Mouse (Mus musculus) G1E (cell line): ENCODE measurements around the gene Vinac1. TPM values are rescaled to one million over a fixed set of nuclear protein-coding genes. Genes with fewer than 3 reads are reported as not detected.

Experiments
- ATAC-seq: 2 replicates; pipeline ENCODE4 v1.8.0; 2016; ENCODE audit warnings: mild to moderate bottlenecking; ENCODE audit not compliant: insufficient number of reproducible peaks, poor library complexity, low FRiP score, severe bottlenecking; ENCODE audit errors: extremely low read depth
- DNase-seq: peaks from one replicate; pipeline ENCODE4 v3.0.0; 2012; ENCODE audit warnings: low spot score
- H3K27me3 ChIP-seq: 2 replicates; pipeline ENCODE4 v1.6.1; 2012; ENCODE audit warnings: mild to moderate bottlenecking, low read length, inconsistent platforms; ENCODE audit not compliant: insufficient read depth
- H3K36me3 ChIP-seq: replicated peaks from 2 replicates; pipeline ENCODE3; 2012; ENCODE audit warnings: mild to moderate bottlenecking, inconsistent platforms
- H3K4me1 ChIP-seq: 2 replicates; pipeline ENCODE4 v1.6.1; 2012; ENCODE audit warnings: low read depth, low read length, inconsistent platforms, mixed read lengths; ENCODE audit not compliant: insufficient read depth
- H3K4me3 ChIP-seq: 2 replicates; pipeline ENCODE4 v1.5.1; 2012; ENCODE audit warnings: low read depth, mild to moderate bottlenecking, inconsistent platforms, low read length, moderate library complexity, mixed read lengths
- H3K9me3 ChIP-seq: replicated peaks from 2 replicates; pipeline ENCODE4 v1.6.1; 2012; ENCODE audit warnings: inconsistent platforms
- CTCF ChIP-seq: IDR thresholded peaks from 2 replicates; pipeline ENCODE4 v1.5.1; 2012; ENCODE audit warnings: low read depth, low read length, inconsistent platforms, mixed read lengths
- GATA1 ChIP-seq: IDR thresholded peaks from 2 replicates; pipeline ENCODE4 v1.6.1; 2012; ENCODE audit warnings: borderline replicate concordance, low read length, inconsistent platforms, mixed read lengths
- GATA2 ChIP-seq: IDR thresholded peaks from 2 replicates; pipeline ENCODE4 v1.6.1; 2012; ENCODE audit warnings: low read depth, low read length, inconsistent platforms, borderline replicate concordance
- POLR2AphosphoS5 ChIP-seq: IDR thresholded peaks from 2 replicates; pipeline ENCODE4 v1.6.1; 2012; ENCODE audit warnings: low read depth, low read length, inconsistent platforms; ENCODE audit not compliant: insufficient replicate concordance
- TAL1 ChIP-seq: conservative IDR thresholded peaks from 2 replicates; pipeline ENCODE4 v1.6.1; 2012; ENCODE audit warnings: low read depth, low read length, inconsistent platforms, mixed read lengths
- polyA plus RNA-seq: library from polyadenylated mRNA; stranded (reverse); fragments of >175 nt; gene quantifications from 2 replicates; pipeline ENCODE4 v1.2.3, GENCODE M21; 2012
- total RNA-seq, 2 experiments: library from RNA; stranded (forward) in 1 of 2; stranded (reverse) in 1 of 2; fragments of 200-1000 nt in 1 of 2; fragments of >200 nt in 1 of 2; fragmentation: Nextera tagmentation in 1 of 2; gene quantifications; 2 replicates each; pipeline ENCODE4 v1.2.3; 2014 to 2017

The Vinac1 gene
- total RNA-seq (2014; fragmentation: Nextera tagmentation) (not detected in 2 replicates), total RNA-seq (2017) (0.06 and 0.11 TPM in 2 replicates), polyA plus RNA-seq (not detected in 2 replicates)

DNA sequence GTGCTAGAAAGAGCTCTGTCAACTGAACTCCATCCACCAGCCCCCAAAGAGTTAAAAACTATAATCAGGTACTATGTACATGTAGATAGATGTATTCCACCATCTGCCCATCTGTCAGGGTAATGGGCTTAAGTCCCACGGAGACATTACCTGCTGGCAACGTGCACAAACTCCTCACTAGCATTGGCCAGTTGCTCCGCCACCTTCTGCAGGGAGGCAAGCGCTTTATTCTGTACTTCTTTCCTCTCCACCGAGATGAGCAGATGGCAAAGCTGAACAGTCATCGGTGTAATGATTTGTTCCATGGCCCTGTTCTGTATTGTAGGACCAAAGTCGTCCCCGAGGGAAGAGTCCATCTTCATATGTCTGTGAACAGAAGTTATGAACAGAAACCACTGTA, at the start of gene Vinac1:
TSS of gene Vinac1 (minus strand) at position 362 of the 400 bp plus-strand sequence.
- TF ChIP-seq GATA1 (no peak), GATA2 (no peak), POLR2AphosphoS5 (no peak), TAL1 (no peak), CTCF (no peak)
- no peak within 1 kb of the TSS for H3K4me3 ChIP-seq
- no peaks in the 10 kb centered on the region for H3K36me3 ChIP-seq
- no peaks in the 10 kb centered on the region for H3K4me1 ChIP-seq
- H3K9me3 ChIP-seq: no peaks in the 10 kb centered on the region
- H3K27me3 ChIP-seq: peaks cover 6% of the 10 kb centered on the region
- DNase-seq (no peak), ATAC-seq (no peak)

DNA sequence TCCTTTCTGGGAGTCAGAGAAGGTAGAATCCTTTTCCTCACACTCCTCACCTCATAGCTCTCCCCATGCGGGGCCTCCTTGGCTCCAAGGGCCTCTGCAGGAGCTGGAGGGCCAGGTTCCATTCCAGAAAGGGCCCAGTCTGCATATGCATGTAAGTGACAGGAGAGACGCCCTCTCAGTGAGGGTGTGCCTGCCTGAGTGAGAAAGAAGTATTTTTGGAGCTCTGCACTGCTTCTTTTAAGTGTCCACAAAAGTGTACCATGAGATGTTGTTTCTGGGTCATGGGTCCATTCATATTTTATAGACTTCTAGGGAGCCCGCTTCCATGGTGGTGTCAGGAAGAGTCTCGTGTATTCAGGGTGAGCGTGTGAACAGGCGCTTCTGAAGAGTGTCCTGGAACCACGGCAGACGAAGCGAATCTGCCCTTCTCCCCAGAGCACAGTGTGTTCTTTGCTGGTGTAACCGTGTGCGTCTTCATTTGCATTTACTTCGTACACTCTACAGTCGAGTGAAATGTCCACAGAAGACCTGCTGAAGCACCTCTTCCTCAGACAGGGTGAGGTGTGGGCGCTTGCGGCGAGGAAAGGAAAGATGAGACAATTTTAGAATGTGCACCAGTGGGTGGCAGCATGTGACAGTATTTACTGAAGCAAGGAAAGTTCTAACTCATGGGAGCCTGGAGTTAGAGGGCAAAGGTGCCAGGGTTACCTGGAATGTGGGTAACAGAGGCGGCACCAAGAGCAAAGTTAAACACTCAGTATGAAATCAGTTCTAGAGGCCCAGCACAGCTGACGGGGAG, 46.2 kb upstream of the Vinac1 start:
- H3K4me1 ChIP-seq: no peaks in the 10 kb centered on the region
- peaks cover 10% of the 10 kb centered on the region; the same call in 1 of the 2 replicates for H3K27me3 ChIP-seq
- H3K9me3 ChIP-seq: no peaks in the 10 kb centered on the region
- no peak overlapping the region for H3K4me3 ChIP-seq
- TF ChIP-seq GATA1: no peak
- no peak for TF ChIP-seq GATA2
- TF ChIP-seq POLR2AphosphoS5: no peak
- TF ChIP-seq TAL1: no peak
- no peak for TF ChIP-seq CTCF
- no peak for DNase-seq
- no peaks in the 10 kb centered on the region for H3K36me3 ChIP-seq
- ATAC-seq: no peak

DNA sequence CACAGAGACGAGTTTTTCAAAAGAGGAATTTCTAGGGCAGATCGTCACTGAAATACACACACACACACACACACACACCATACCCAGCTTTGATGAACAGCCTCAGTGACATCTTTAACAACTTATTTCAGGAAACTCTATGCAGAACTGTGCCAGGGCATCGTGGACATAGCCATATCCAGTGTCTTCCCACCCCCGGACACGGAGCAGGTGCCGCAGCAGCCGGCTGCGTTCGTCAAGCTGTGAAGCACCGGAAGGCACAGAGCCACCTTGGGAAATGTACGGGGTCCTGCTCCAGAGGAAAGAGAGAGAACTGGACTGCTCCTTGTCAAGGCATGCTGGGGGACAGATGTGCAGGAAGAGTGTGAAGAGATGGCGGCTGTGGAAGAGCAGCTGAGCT, 44.8 kb upstream of the Vinac1 start:
- H3K4me1 ChIP-seq: no peaks in the 10 kb centered on the region
- DNase-seq: no peak
- no peak overlapping the region for H3K4me3 ChIP-seq
- H3K36me3 ChIP-seq: no peaks in the 10 kb centered on the region
- no peaks in the 10 kb centered on the region for H3K9me3 ChIP-seq
- H3K27me3 ChIP-seq: peaks cover 10% of the 10 kb centered on the region; the same call in 1 of the 2 replicates
- no peak for ATAC-seq
- TF ChIP-seq TAL1 (no peak), GATA1 (no peak), CTCF (no peak), GATA2 (no peak)

DNA sequence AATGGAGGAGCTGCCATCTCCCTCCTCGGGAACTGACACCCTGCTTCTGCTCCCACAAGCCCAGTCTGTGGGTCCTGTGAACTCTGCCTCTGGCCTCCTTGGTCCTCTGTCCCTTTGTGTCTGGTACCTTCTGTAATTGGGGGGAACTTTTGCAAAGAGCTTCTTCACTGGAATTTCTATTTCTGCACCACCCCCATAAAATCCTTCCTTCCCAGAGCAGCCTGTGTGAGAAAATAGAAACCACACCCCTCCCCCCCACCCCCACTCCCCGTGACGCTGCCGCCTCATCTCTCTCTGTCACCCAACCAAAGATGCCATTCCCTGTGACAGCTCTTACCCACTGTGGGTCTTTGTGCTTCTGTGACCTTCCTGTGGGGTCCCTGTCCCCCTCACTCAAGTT, 42.4 kb upstream of the Vinac1 start:
- Histone ChIP-seq H3K9me3 (peaks cover 5% of the 10 kb centered on the region), H3K27me3 (peaks cover 10% of the 10 kb centered on the region; the same call in 1 of the 2 replicates), H3K4me3 (no peak overlapping the region), H3K4me1 (0 out of 2 replicates have a peak, but pooled peaks cover 2% of the 10 kb centered on the region), H3K36me3 (no peaks in the 10 kb centered on the region)
- no peak for DNase-seq
- ATAC-seq: no peak
- TF ChIP-seq POLR2AphosphoS5: no peak
- no peak for TF ChIP-seq CTCF
- no peak for TF ChIP-seq TAL1
- TF ChIP-seq GATA1: no peak
- no peak for TF ChIP-seq GATA2

DNA sequence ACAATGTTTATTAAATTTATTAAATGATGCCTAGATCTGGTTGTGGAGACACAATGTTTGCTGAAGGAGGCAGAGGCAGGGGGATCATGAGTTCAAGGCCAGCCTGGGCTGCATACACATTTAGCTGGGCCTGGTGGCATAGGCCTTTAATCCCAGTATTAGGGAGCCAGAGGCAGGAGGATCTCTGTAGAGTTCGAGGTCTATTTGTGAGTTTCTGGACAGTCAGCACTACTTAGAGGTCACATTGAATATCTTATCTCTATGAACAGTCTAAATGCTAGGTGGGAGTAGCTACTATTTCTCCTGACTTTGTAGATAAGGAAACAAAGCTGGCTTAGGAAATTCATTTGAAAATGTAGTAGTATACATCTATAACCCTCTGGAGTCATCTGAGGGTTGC, 39.5 kb upstream of the Vinac1 start:
- Histone ChIP-seq H3K9me3 (peaks cover 5% of the 10 kb centered on the region), H3K4me1 (peaks cover 4% of the 10 kb centered on the region; the same call in 1 of the 2 replicates), H3K36me3 (no peaks in the 10 kb centered on the region), H3K27me3 (peaks cover 2% of the 10 kb centered on the region; the same call in 1 of the 2 replicates), H3K4me3 (no peak overlapping the region)
- no peak for TF ChIP-seq GATA1
- no peak for TF ChIP-seq POLR2AphosphoS5
- no peak for TF ChIP-seq TAL1
- ATAC-seq (no peak), DNase-seq (no peak)

DNA sequence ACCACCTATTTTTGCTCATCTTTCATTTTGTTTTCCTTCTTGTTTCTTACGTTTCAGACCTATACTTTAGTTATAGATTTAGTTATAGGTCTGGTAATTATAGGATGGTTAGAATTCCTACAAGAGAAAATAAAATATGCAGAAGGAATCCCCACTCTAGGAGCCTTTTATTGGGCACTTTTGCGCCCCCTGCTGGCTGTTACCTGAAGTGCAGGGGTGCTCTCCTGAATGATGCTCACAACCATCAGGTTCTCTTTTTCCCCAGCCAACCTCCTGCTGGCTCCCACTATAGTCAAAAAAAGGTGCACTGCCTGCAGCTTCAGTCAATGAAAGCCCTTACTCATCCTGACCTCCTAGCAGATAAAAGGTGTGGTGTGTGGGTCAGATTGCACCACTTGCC, 37.0 kb upstream of the Vinac1 start:
- DNase-seq: no peak
- no peak for ATAC-seq

More for the DNA sequence above, 37.0 kb upstream of the Vinac1 start:
- Histone ChIP-seq H3K4me3 (no peak overlapping the region), H3K27me3 (no peaks in the 10 kb centered on the region; the same call in 1 of the 2 replicates), H3K36me3 (no peaks in the 10 kb centered on the region), H3K4me1 (peaks cover 4% of the 10 kb centered on the region; the same call in 1 of the 2 replicates), H3K9me3 (peaks cover 5% of the 10 kb centered on the region)
- TF ChIP-seq CTCF: 0 out of 2 replicates have a peak, but pooled peaks have one; percentile 26
- TF ChIP-seq TAL1: no peak
